Mouse (Mus musculus): ENCODE measurements at regions not wholly inside any gene's neighbourhood (a gene's known extent, or its start where the extent isn't known, plus 50 kb on each side); places are given as distances from the start of the nearest gene placed in this dataset.

- Histone ChIP-seq H3K36me3 (no peaks in the 10 kb centered on the region), H3K9me3 (no peaks in the 10 kb centered on the region)
- WGBS: 85% methylated on average over 1 of the region's 1 CpGs
Observed at GRCm38 (mm10) chr14:36453049-36453448, 358.3 kb downstream of the 4930474N05Rik start.

GRCm38 (mm10) chr14:36450126-36450525, 355.4 kb downstream of the 4930474N05Rik start:
- DNase-seq (ENCODE audit: low spot score): no peak

More at GRCm38 (mm10) chr14:36453049-36453448, 358.3 kb downstream of the 4930474N05Rik start:
- Histone ChIP-seq H3K4me1 (no peaks in the 10 kb centered on the region), H3K27ac (no peak overlapping the region), H3K27me3 (ENCODE audit: insufficient read depth, poor library complexity, severe bottlenecking) (no peaks in the 10 kb centered on the region), H3K4me3 (no peak overlapping the region)
- no peak for DNase-seq (ENCODE audit: low spot score)

GRCm38 (mm10) chr14:36414656-36415273, 320.0 kb downstream of the 4930474N05Rik start:
- WGBS: 78% methylated on average over 3 of the region's 3 CpGs
- Histone ChIP-seq H3K36me3 (no peaks in the 10 kb centered on the region), H3K4me1 (no peaks in the 10 kb centered on the region), H3K27me3 (ENCODE audit: insufficient read depth, poor library complexity, severe bottlenecking) (no peaks in the 10 kb centered on the region), H3K27ac (no peak overlapping the region), H3K4me3 (no peak overlapping the region), H3K9me3 (no peaks in the 10 kb centered on the region)
- no peak for DNase-seq (ENCODE audit: low spot score)

More at GRCm38 (mm10) chr14:36450126-36450525, 355.4 kb downstream of the 4930474N05Rik start:
- Histone ChIP-seq H3K27me3 (ENCODE audit: insufficient read depth, poor library complexity, severe bottlenecking) (no peaks in the 10 kb centered on the region), H3K27ac (no peak overlapping the region), H3K4me1 (no peaks in the 10 kb centered on the region), H3K4me3 (no peak overlapping the region), H3K36me3 (no peaks in the 10 kb centered on the region), H3K9me3 (no peaks in the 10 kb centered on the region)

GRCm38 (mm10) chr14:36414180-36414579, 319.5 kb downstream of the 4930474N05Rik start:
- DNase-seq (ENCODE audit: low spot score): no peak
- H3K9me3 ChIP-seq: no peaks in the 10 kb centered on the region
- no peaks in the 10 kb centered on the region for H3K4me1 ChIP-seq
- no peak overlapping the region for H3K4me3 ChIP-seq
- 71% methylated on average over 1 of the region's 1 CpGs for WGBS
- no peaks in the 10 kb centered on the region for H3K36me3 ChIP-seq
- no peak overlapping the region for H3K27ac ChIP-seq
- H3K27me3 ChIP-seq (ENCODE audit: insufficient read depth, poor library complexity, severe bottlenecking): no peaks in the 10 kb centered on the region
